7 mouse cellular contexts compared by ENCODE assay signal in the genomic region with DNA sequence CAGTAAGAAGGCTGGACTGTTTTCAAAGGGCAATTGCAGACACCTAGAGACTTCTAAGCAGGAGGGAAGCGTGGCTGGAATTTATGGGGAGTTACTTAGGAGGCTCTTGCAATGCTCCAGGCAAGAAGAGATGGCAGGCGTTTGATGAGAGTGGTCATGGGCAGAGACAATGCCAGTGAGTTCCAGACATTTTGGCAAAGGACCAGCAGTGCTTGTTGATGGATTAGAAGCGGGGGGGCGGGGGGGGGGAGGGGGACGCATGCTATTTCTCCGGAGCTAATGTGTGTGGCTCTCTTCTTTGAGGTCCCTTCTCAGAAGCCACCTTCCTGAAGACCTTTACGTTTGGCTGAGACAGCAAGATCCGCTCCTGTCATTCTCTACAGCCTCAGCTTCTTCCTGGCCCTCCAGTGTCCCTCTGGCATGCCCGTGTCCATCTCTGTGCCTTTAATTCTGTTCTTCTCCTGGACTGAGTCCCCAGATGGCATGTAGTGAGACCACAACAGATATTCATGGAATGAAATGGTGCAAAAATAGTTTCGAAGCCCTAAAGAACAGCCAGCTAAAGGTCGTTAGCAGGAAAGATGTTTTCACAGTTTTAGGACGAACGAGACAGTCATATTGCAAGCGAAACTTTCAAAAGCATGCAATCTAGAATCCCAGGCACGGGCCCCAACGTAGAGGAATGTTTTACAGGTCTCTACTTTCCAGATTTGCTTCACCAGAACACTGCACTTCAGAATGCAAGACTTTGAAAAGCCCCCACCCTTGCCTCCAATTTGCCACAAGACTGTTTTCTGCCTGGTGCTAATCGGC. TPM values are rescaled to one million over a fixed set of nuclear protein-coding genes. Genes with fewer than 3 reads are reported as not detected.
A peak's percentile ranks its signal among the peaks of the same experiment; 100 is the strongest.
DNase-seq lines count a peak whose midpoint lies in the region; ATAC-seq and TF ChIP-seq lines count a peak whose summit lies in the region.

No protein-coding gene starts in this region.

- no peak overlapping the region for H3K4me2 ChIP-seq in kidney, postnatal 0 days (ENCODE audit: low read length)
- peak overlapping the region; percentile 7; the same call in 1 of the 2 replicates for H3K4me2 ChIP-seq in embryonic facial prominence, embryonic 12.5 days (replicated peaks)
- no peak overlapping the region for H3K4me2 ChIP-seq in heart, postnatal 0 days (ENCODE audit: low read depth, low read length)

- TF ChIP-seq CTCF in kidney, postnatal 0 days (IDR thresholded peaks at IDR 0.05; ENCODE audit: low read depth): no peak
- TF ChIP-seq CTCF in kidney, adult 2 months (conservative IDR thresholded peaks at IDR 0.05; ENCODE audit: insufficient read depth, insufficient read length, low read depth, low read length): no peak
- no peak for TF ChIP-seq CTCF in heart, postnatal 0 days (IDR thresholded peaks at IDR 0.05; ENCODE audit: low read depth)

- ATAC-seq in kidney, postnatal 0 days (replicated peaks; ENCODE audit: low FRiP score, low read depth): no peak
- ATAC-seq in embryonic facial prominence, embryonic 12.5 days (ENCODE audit: insufficient number of reproducible peaks, insufficient read depth, low FRiP score, low TSS enrichment): no peak
- peak; percentile 39 for ATAC-seq in heart, postnatal 0 days (ENCODE audit: insufficient read depth, low read depth)

- H3K9me3 ChIP-seq in kidney, postnatal 0 days (replicated peaks; ENCODE audit: low read length): no peaks in the 10 kb centered on the region
- H3K9me3 ChIP-seq in embryonic facial prominence, embryonic 12.5 days: no peaks in the 10 kb centered on the region
- no peaks in the 10 kb centered on the region for H3K9me3 ChIP-seq in heart, postnatal 0 days (replicated peaks; ENCODE audit: control insufficient read depth, low read length)

- H3K27me3 ChIP-seq in kidney, postnatal 0 days (ENCODE audit: insufficient read depth, low read length): no peaks in the 10 kb centered on the region
- H3K27me3 ChIP-seq in kidney, adult 2 months (replicated peaks; ENCODE audit: control insufficient read depth, insufficient read depth, low read length): no peaks in the 10 kb centered on the region
- H3K27me3 ChIP-seq in embryonic facial prominence, embryonic 12.5 days: no peaks in the 10 kb centered on the region
- H3K27me3 ChIP-seq in heart, postnatal 0 days (ENCODE audit: control insufficient read depth, insufficient read depth, low read length): no peaks in the 10 kb centered on the region

- H3K4me3 ChIP-seq in kidney, postnatal 0 days (replicated peaks; ENCODE audit: low read depth, low read length): no peak overlapping the region
- no peak overlapping the region for H3K4me3 ChIP-seq in kidney, adult 2 months (ENCODE audit: insufficient read depth, low read depth, low read length)
- no peak overlapping the region for H3K4me3 ChIP-seq in embryonic facial prominence, embryonic 12.5 days
- no peak overlapping the region for H3K4me3 ChIP-seq in heart, postnatal 0 days (ENCODE audit: low read depth, low read length)

- no peak for TF ChIP-seq POLR2A in kidney, adult 2 months (IDR thresholded peaks at IDR 0.05; ENCODE audit: low read depth, low read length)

- H3K36me3 ChIP-seq in kidney, postnatal 0 days (ENCODE audit: insufficient read depth, low read length): no peaks in the 10 kb centered on the region
- no peaks in the 10 kb centered on the region for H3K36me3 ChIP-seq in kidney, adult 2 months (ENCODE audit: control insufficient read depth, insufficient read depth, low read length)
- H3K36me3 ChIP-seq in embryonic facial prominence, embryonic 12.5 days: no peaks in the 10 kb centered on the region
- no peaks in the 10 kb centered on the region for H3K36me3 ChIP-seq in heart, postnatal 0 days (replicated peaks; ENCODE audit: control insufficient read depth, insufficient read depth, low read length)

- 57% methylated on average over 17 of the region's 17 CpGs for WGBS in kidney, postnatal 0 days
- 66% methylated on average over 17 of the region's 17 CpGs for WGBS in kidney, adult 2 months
- 60% methylated on average over 17 of the region's 17 CpGs for WGBS in embryonic facial prominence, embryonic 12.5 days
- WGBS in heart, postnatal 0 days: 36% methylated on average over 17 of the region's 17 CpGs

- H3K9ac ChIP-seq in kidney, postnatal 0 days (ENCODE audit: low read depth, low read length): no peak overlapping the region
- H3K9ac ChIP-seq in embryonic facial prominence, embryonic 12.5 days: no peak overlapping the region
- peak overlapping the region; percentile 27 for H3K9ac ChIP-seq in heart, postnatal 0 days (replicated peaks; ENCODE audit: low read depth, low read length)

- DNase-seq in kidney, postnatal 0 days (ENCODE audit: low spot score): no peak
- DNase-seq in kidney, adult 2 months: no peak
- DNase-seq in heart, postnatal 0 days (ENCODE audit: low spot score): peak; percentile 14
- peak; percentile 16 for DNase-seq in naive thymus-derived CD4-positive, alpha-beta T cell, adult 2 months (ENCODE audit: low read depth)
- no peak for DNase-seq in adrenal gland, postnatal 25 days
- no peak for DNase-seq in adrenal gland, adult (ENCODE audit: inconsistent age in 2 of 2, low spot score in 1 of 2)

- 0 out of 2 replicates have a peak overlapping the region, but pooled peaks have one; percentile 47 for H3K27ac ChIP-seq in kidney, postnatal 0 days
- H3K27ac ChIP-seq in kidney, adult 2 months (ENCODE audit: insufficient read depth, low read depth, low read length): no peak overlapping the region
- peak overlapping the region; percentile 76 for H3K27ac ChIP-seq in embryonic facial prominence, embryonic 12.5 days
- peak overlapping the region; percentile 82 for H3K27ac ChIP-seq in heart, postnatal 0 days (ENCODE audit: low read depth)

- no peak for TF ChIP-seq EP300 in heart, postnatal 0 days (IDR thresholded peaks at IDR 0.05; ENCODE audit: low read depth)

- H3K4me1 ChIP-seq in kidney, postnatal 0 days (replicated peaks; ENCODE audit: insufficient read depth, low read length): no peaks in the 10 kb centered on the region
- 0 out of 2 replicates have a peak, but pooled peaks cover 5% of the 10 kb centered on the region for H3K4me1 ChIP-seq in kidney, adult 2 months (ENCODE audit: control insufficient read depth, insufficient read depth, low read length)
- H3K4me1 ChIP-seq in embryonic facial prominence, embryonic 12.5 days: peaks cover 18% of the 10 kb centered on the region
- H3K4me1 ChIP-seq in heart, postnatal 0 days (ENCODE audit: control insufficient read depth, insufficient read depth): peaks cover 21% of the 10 kb centered on the region

RNA-seq across cellular contexts. Expression of a gene that starts 53.8 kb away (rescaled TPM):
- 0.17 and 0.29 TPM in 2 replicates for polyA plus RNA-seq in kidney, postnatal 0 days (2015; fragmentation: Nextera tagmentation; extraction: Ambion mirVana)
- 0.12 and 0.19 TPM in 2 replicates for polyA plus RNA-seq in kidney, adult 2 months (2012; rRNA removed)
- polyA plus RNA-seq in embryonic facial prominence, embryonic 12.5 days (2016; fragmentation: Nextera tagmentation; extraction: Ambion mirVana): not detected in 2 replicates
- total RNA-seq in heart, postnatal 0 days (2014; rRNA removed; ENCODE audit: low replicate concordance): not detected in 2 replicates
- 0.42 and 0.58 TPM in 2 replicates for polyA plus RNA-seq in heart, postnatal 0 days (2015; fragmentation: Nextera tagmentation; extraction: Ambion mirVana)
- 0.79 and 2.4 TPM in 2 replicates for total RNA-seq in adrenal gland, postnatal 25 days (2021)

Comparison
In these comparisons a context has a peak if more than half of its experiments do, and no peak if none do; other contexts are left out.
1. DNase-seq: peak in heart, postnatal 0 days (single experiment) and naive thymus-derived CD4-positive, alpha-beta T cell, adult 2 months (single experiment); none in kidney, postnatal 0 days (single experiment), kidney, adult 2 months (single experiment), adrenal gland, postnatal 25 days (single experiment) and adrenal gland, adult (0 of 2).